Mouse (Mus musculus) naive thymus-derived CD4-positive, alpha-beta T cell, adult 2 months (primary cell): ENCODE data around the gene Lmntd1.
A peak's percentile ranks its signal among the peaks of the same experiment; 100 is the strongest.

ENCODE experiments used
- DNase-seq: peaks from one replicate; pipeline ENCODE4 v3.0.0-alpha.2; 2011; ENCODE audit warnings: low read depth

The Lmntd1 gene

GRCm38 (mm10) chr6:145557059-145557992 is 56.8 kb downstream of the Lmntd1 start:
- DNase-seq = no peak

GRCm38 (mm10) chr6:145553226-145553625 is 60.9 kb downstream of the Lmntd1 start:
- DNase-seq = no peak

- no peak for DNase-seq
These were observed 61.3 kb downstream of the Lmntd1 start for GRCm38 (mm10) chr6:145552817-145553216.

GRCm38 (mm10) chr6:145550993-145551392 is 63.1 kb downstream of the Lmntd1 start:
- no peak for DNase-seq

GRCm38 (mm10) chr6:145545927-145546641 is 68.0 kb downstream of the Lmntd1 start:
- no peak for DNase-seq

- no peak for DNase-seq
These were observed 69.3 kb downstream of the Lmntd1 start for GRCm38 (mm10) chr6:145544838-145545237.

GRCm38 (mm10) chr6:145544304-145544703 is 69.8 kb downstream of the Lmntd1 start:
- DNase-seq = no peak

GRCm38 (mm10) chr6:145539568-145539859 is 74.6 kb downstream of the Lmntd1 start:
- DNase-seq = no peak

GRCm38 (mm10) chr6:145538787-145539567 is 75.1 kb downstream of the Lmntd1 start:
- no peak for DNase-seq

- no peak for DNase-seq
These were observed 83.7 kb downstream of the Lmntd1 start for GRCm38 (mm10) chr6:145530464-145530863.

GRCm38 (mm10) chr6:145523337-145523736 is 90.8 kb downstream of the Lmntd1 start:
- DNase-seq = no peak

- DNase-seq = no peak
These were observed 91.5 kb downstream of the Lmntd1 start for GRCm38 (mm10) chr6:145522617-145523016.

GRCm38 (mm10) chr6:145517002-145517401 is 97.1 kb downstream of the Lmntd1 start:
- DNase-seq = no peak

GRCm38 (mm10) chr6:145515859-145516581 is 98.1 kb downstream of the Lmntd1 start:
- no peak for DNase-seq

GRCm38 (mm10) chr6:145511265-145511664 is 102.9 kb downstream of the Lmntd1 start:
- DNase-seq = no peak

- peak; percentile 17 for DNase-seq
These were observed 105.3 kb downstream of the Lmntd1 start for GRCm38 (mm10) chr6:145508828-145509227.

- no peak for DNase-seq
These were observed 112.4 kb downstream of the Lmntd1 start for GRCm38 (mm10) chr6:145501751-145502150.

- no peak for DNase-seq
These were observed 114.3 kb downstream of the Lmntd1 start for GRCm38 (mm10) chr6:145499574-145500546.

GRCm38 (mm10) chr6:145495731-145496130 is 118.4 kb downstream of the Lmntd1 start:
- no peak for DNase-seq

- DNase-seq = no peak
These were observed 125.9 kb downstream of the Lmntd1 start for GRCm38 (mm10) chr6:145488251-145488650.
